Mouse (Mus musculus) forebrain, embryonic 13.5 days (tissue): Measurements from ENCODE around the gene Etl4. TPM values are rescaled to one million over a fixed set of nuclear protein-coding genes. Genes with fewer than 3 reads are reported as not detected.

ENCODE experiments used
- ATAC-seq: fragments of 200-750 bp; cut with Nextera tagmentation; 2 replicates; pipeline ENCODE4 v1.8.0; 2017
- H3K27ac ChIP-seq: fragments of 300-500 bp; sonication (generic); 2 replicates; pipeline ENCODE4 v1.5.1; 2015; ENCODE audit warnings: inconsistent platforms, mild to moderate bottlenecking, moderate library complexity
- H3K27me3 ChIP-seq: fragments of 300-500 bp; sonication (generic); 2 replicates; pipeline ENCODE4 v1.6.1; 2015; ENCODE audit warnings: mild to moderate bottlenecking, inconsistent platforms
- H3K36me3 ChIP-seq: fragments of 300-500 bp; sonication (generic); 2 replicates; pipeline ENCODE4 v1.6.1; 2015; ENCODE audit warnings: mild to moderate bottlenecking, inconsistent platforms; ENCODE audit not compliant: poor library complexity, severe bottlenecking
- H3K4me1 ChIP-seq: fragments of 300-500 bp; sonication (generic); 2 replicates; pipeline ENCODE4 v1.6.1; 2015; ENCODE audit warnings: inconsistent platforms
- H3K4me2 ChIP-seq: fragments of 300-500 bp; sonication (generic); 2 replicates; pipeline ENCODE4 v1.6.1; 2015; ENCODE audit warnings: inconsistent platforms, mild to moderate bottlenecking, moderate library complexity
- H3K4me3 ChIP-seq: fragments of 300-500 bp; sonication (generic); 2 replicates; pipeline ENCODE4 v1.5.1; 2015; ENCODE audit warnings: mild to moderate bottlenecking, inconsistent platforms
- H3K9ac ChIP-seq: fragments of 300-500 bp; sonication (generic); 2 replicates; pipeline ENCODE4 v1.6.1; 2015; ENCODE audit warnings: mild to moderate bottlenecking, inconsistent platforms
- H3K9me3 ChIP-seq: fragments of 300-500 bp; sonication (generic); replicated peaks from 2 replicates; pipeline ENCODE4 v1.6.1; 2016; ENCODE audit warnings: inconsistent platforms
- WGBS: fragments of 180-500 bp; shearing (Covaris S2); methylation state at CpG from one replicate; pipeline ENCODE4 v1.1.7; 2015; 5-methylcytosine and 5-hydroxymethylcytosine counted together
- polyA plus RNA-seq: library from polyadenylated mRNA; unstranded; fragments of >200 nt; fragmentation: Nextera tagmentation; extraction: Ambion mirVana; gene quantifications from 2 replicates; pipeline ENCODE4 v1.2.1, GENCODE M21; 2015

The Etl4 gene
- polyA plus RNA-seq, 1 experiment from 2014 or later, result 24.6 TPM

DNA sequence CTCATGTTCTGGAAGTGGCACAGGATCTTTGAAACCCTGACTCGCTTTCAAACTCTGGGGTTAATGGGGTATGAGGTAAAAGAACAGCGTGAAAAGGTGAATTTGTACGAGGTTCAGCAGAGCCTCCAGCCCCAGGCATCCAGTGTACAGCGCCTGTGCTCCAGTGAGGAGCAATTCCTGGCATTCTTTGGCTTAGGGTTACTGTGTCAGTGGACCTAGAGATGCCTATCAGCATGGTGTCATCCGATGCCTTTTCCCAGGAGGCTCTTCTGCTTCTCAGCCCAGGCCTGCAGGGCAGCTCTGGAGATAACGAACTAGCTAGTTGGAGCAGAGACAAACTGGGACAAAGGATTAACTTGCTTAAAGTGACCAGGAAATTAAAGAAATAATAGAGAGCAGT, 653.5 kb downstream of the Etl4 start:
- Histone ChIP-seq H3K4me2 (no peak overlapping the region), H3K27ac (0 out of 2 replicates have a peak overlapping the region, but pooled peaks have one; percentile 19), H3K9me3 (no peaks in the 10 kb centered on the region), H3K9ac (no peak overlapping the region), H3K4me1 (0 out of 2 replicates have a peak, but pooled peaks cover 1% of the 10 kb centered on the region), H3K27me3 (no peaks in the 10 kb centered on the region), H3K4me3 (no peak overlapping the region), H3K36me3 (no peaks in the 10 kb centered on the region)
- WGBS, result 41% methylated on average over 6 of the region's 6 CpGs
- ATAC-seq, result no peak

DNA sequence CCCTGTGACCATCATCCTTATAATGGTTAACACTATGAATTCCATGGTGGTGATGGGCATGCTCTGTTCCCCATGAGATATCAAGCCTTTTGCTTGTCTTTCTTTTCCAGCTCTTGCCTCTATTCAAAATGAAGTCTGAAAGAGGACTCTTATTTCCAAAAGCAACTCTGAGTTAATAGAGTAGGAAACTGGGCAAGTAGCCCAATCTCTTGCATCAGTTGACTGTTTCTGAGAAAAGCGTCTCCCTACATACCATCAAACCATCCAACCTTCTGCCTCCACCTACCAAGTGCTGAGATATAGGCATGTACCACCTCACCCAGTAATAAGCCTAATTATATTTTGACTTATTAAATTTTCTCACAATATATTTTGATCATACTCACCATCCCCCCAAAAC, 658.9 kb downstream of the Etl4 start:
- no peak for ATAC-seq
- Histone ChIP-seq H3K4me3 (no peak overlapping the region), H3K9ac (no peak overlapping the region), H3K4me1 (peaks cover 13% of the 10 kb centered on the region; the same call in 1 of the 2 replicates), H3K36me3 (no peaks in the 10 kb centered on the region), H3K27ac (no peak overlapping the region), H3K27me3 (no peaks in the 10 kb centered on the region), H3K9me3 (no peaks in the 10 kb centered on the region), H3K4me2 (no peak overlapping the region)
- 63% methylated on average over 1 of the region's 1 CpGs for WGBS

DNA sequence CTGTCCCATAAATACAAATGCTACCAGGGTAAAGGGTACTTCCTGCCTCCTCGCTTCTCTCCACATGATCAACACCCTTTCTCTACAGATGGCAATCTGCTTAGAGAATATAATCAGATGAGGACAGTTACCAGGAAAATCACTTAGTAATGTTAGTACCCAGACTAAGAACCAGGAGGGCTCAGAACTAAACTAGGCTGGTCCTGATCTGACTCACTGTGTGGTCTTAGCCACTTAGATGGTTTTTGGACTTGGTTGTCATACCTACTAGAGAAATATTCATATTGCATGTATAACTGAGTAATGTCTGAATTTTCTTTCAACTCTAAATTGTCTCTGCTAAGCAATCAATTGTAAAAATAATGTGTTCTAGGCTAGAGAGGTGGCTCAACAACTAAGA, 662.4 kb downstream of the Etl4 start:
- no peak for ATAC-seq
- Histone ChIP-seq H3K9me3 (no peaks in the 10 kb centered on the region), H3K4me2 (no peak overlapping the region), H3K27ac (no peak overlapping the region), H3K4me1 (peaks cover 13% of the 10 kb centered on the region; the same call in 1 of the 2 replicates), H3K9ac (no peak overlapping the region), H3K36me3 (no peaks in the 10 kb centered on the region), H3K4me3 (no peak overlapping the region), H3K27me3 (no peaks in the 10 kb centered on the region)
- WGBS, result 96% methylated on average over 1 of the region's 1 CpGs

DNA sequence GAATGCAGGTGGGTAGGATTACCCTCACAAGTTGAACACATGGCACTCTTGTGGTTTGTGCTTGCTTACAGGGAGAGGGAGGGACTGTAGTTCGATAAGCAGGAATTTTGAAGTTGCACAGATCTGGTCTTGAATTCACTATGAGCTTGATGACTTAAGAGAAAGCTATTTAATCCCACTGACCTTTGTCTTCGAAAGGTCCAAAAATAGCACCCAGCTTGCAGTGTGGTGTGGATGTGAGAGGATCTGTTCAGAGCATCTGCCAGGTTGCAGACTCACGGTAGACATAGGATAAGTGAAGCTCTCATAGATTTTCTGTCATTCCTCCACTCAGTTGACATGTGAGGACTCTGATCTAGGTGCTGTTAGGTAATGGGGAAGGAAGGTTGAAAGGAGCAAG, 670.8 kb downstream of the Etl4 start:
- Histone ChIP-seq H3K27ac (no peak overlapping the region), H3K9me3 (no peaks in the 10 kb centered on the region), H3K36me3 (no peaks in the 10 kb centered on the region), H3K4me2 (no peak overlapping the region), H3K9ac (no peak overlapping the region), H3K27me3 (no peaks in the 10 kb centered on the region), H3K4me1 (no peaks in the 10 kb centered on the region), H3K4me3 (no peak overlapping the region)
- 87% methylated on average over 3 of the region's 3 CpGs for WGBS
- ATAC-seq, result no peak

DNA sequence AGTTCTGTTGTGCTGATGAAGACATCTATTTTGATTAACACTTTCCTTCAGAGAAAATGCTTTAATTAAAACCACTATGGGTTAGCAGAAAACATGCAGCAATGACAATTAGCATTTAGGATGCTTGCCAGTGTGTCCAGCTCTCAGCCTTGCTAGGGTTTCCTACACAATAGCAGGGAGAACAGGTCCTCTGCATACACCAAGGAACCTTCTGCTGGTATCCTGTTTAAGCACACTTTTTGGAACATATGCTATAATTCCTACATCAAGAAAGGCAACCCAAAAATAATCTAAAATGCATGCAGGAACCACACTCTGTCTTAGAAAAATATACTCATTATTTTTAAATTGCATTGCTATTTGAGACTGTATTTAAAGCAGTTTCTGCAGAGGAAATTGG, 673.5 kb downstream of the Etl4 start:
- no peak overlapping the region for H3K27ac ChIP-seq
- H3K4me2 ChIP-seq, result no peak overlapping the region
- no peak for ATAC-seq
- H3K36me3 ChIP-seq, result peaks cover 11% of the 10 kb centered on the region
- H3K9me3 ChIP-seq, result 0 out of 2 replicates have a peak, but pooled peaks cover 4% of the 10 kb centered on the region
- H3K9ac ChIP-seq, result no peak overlapping the region
- no peaks in the 10 kb centered on the region for H3K4me1 ChIP-seq
- no peak overlapping the region for H3K4me3 ChIP-seq
- H3K27me3 ChIP-seq, result no peaks in the 10 kb centered on the region

DNA sequence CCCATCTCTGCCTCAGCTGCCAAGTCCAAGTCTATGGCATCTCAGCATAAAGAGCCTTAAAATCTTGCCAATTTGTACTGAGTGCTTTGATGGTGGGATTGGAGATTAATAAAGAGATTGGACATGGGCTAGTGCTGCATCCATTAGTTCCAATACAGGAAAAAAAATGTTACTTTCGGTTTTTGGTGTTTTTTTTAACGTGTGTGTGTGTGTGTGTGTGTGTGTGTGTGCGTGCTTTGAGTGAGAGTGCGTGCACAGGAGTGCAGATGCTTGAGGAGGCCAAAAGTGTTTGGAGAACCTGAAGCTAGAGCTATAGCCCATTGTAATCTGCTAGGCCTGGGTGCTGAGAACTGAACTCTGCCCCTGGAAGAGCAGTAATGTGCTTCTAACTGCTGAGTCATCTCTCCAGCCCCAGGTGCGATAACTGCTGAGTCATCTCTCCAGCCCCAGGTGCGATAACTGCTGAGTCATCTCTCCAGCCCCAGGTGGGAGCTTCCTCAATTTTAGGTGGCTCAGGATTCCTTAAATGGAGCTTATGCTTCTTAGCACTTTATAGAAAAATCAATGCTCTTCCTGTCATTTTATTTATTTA, 674.1 kb downstream of the Etl4 start:
- Histone ChIP-seq H3K4me1 (no peaks in the 10 kb centered on the region), H3K4me2 (no peak overlapping the region), H3K9ac (no peak overlapping the region), H3K27ac (no peak overlapping the region), H3K27me3 (no peaks in the 10 kb centered on the region), H3K9me3 (0 out of 2 replicates have a peak, but pooled peaks cover 4% of the 10 kb centered on the region), H3K4me3 (no peak overlapping the region), H3K36me3 (peaks cover 13% of the 10 kb centered on the region)
- no peak for ATAC-seq
- 91% methylated on average over 6 of the region's 6 CpGs for WGBS

DNA sequence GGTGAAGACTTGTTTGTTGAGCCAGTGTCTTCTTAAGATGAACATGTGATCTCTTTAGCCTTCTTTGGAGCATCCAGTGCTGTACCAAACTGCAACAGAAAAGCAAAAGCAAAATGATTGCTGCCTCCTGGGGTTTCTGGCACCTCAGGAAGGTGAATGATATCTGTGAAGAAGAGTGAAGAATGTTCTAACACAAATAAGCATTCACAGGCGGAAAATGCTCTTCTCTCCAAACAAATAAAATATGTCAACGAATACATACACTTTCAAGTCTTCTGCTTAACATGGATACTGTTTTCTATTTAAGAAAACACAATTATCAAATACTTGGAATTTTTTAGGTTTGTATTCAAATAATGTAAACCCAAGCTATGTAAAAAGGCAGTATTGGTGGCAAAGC, 678.3 kb downstream of the Etl4 start:
- Histone ChIP-seq H3K9ac (no peak overlapping the region), H3K27me3 (no peaks in the 10 kb centered on the region), H3K27ac (no peak overlapping the region), H3K4me2 (no peak overlapping the region), H3K36me3 (peaks cover 15% of the 10 kb centered on the region), H3K4me1 (peaks cover 12% of the 10 kb centered on the region), H3K9me3 (peaks cover 4% of the 10 kb centered on the region; the same call in 1 of the 2 replicates), H3K4me3 (no peak overlapping the region)
- no peak for ATAC-seq
- WGBS, result 95% methylated on average over 2 of the region's 2 CpGs

DNA sequence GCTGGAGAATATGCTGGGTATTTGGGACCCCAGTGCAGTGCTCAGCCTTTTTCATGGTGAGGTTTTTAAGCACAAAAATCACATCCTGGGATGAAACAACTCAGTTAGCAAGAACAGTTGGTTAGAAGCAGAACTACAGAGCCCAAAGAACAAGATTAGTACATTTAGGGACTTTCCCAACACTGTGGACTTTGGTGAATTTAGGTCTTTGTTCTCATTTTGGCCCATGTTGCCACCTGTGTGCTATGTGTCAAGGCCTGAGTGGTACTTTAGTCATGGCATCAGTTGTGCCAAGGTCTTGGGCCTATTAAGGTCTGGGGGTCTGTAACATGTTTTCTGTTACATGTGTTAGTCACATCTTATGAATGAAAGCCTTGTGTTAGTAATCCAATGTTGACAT, 679.1 kb downstream of the Etl4 start:
- no peak overlapping the region for H3K9ac ChIP-seq
- no peak overlapping the region for H3K4me2 ChIP-seq
- no peak for ATAC-seq
- H3K9me3 ChIP-seq, result peaks cover 4% of the 10 kb centered on the region; the same call in 1 of the 2 replicates
- peaks cover 12% of the 10 kb centered on the region for H3K4me1 ChIP-seq
- no peaks in the 10 kb centered on the region for H3K27me3 ChIP-seq
- H3K4me3 ChIP-seq, result no peak overlapping the region
- peaks cover 15% of the 10 kb centered on the region for H3K36me3 ChIP-seq
- no peak overlapping the region for H3K27ac ChIP-seq

DNA sequence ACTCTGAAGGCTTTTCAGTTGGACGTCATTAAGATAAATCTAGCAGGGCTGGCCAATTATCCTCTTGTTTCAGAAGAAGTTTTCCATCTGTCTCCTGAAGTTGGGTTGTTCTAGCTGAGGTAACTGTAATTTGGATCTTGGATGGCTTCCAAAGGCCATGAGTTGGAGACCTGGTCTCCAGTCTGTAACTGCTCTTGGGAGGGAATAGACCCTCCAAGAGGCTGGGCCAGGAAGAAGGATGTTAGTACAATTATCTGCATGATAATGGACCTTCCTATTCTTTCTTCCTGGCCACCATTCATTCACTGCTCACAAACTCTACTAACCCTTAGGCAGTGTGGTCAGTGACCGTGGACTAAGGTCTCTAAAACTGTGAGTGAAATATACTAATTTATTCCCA, 684.5 kb downstream of the Etl4 start:
- ATAC-seq, result no peak
- H3K36me3 ChIP-seq, result no peaks in the 10 kb centered on the region
- no peak overlapping the region for H3K27ac ChIP-seq
- H3K4me1 ChIP-seq, result peaks cover 23% of the 10 kb centered on the region
- H3K9ac ChIP-seq, result no peak overlapping the region
- no peak overlapping the region for H3K4me3 ChIP-seq
- H3K27me3 ChIP-seq, result no peaks in the 10 kb centered on the region
- H3K4me2 ChIP-seq, result no peak overlapping the region
- WGBS, result 72% methylated on average over 2 of the region's 2 CpGs
- no peaks in the 10 kb centered on the region; the same call in 1 of the 2 replicates for H3K9me3 ChIP-seq

DNA sequence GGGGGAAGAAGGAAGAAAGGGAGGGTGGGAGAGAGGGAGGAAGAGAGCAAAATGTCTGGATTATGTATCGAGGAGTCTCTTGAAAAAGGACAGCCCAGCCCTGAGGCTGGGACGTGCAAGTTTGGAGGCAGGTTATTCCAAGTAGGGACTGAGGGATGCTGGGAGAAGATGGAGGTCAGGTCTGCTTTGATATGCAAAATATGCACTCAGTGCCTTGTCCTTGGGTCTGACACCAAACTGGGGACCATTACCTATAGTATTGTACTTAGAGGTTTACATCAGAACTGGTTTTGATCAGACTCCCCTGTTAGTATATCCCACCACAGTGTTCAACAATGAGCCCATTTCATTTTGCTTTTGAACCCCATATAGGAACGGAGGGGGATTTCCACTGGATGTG, 685.4 kb downstream of the Etl4 start:
- Histone ChIP-seq H3K27ac (no peak overlapping the region), H3K27me3 (no peaks in the 10 kb centered on the region), H3K4me1 (peaks cover 18% of the 10 kb centered on the region), H3K9me3 (no peaks in the 10 kb centered on the region; the same call in 1 of the 2 replicates), H3K36me3 (no peaks in the 10 kb centered on the region), H3K4me2 (no peak overlapping the region), H3K4me3 (no peak overlapping the region), H3K9ac (no peak overlapping the region)
- ATAC-seq, result no peak
- 79% methylated on average over 3 of the region's 3 CpGs for WGBS

DNA sequence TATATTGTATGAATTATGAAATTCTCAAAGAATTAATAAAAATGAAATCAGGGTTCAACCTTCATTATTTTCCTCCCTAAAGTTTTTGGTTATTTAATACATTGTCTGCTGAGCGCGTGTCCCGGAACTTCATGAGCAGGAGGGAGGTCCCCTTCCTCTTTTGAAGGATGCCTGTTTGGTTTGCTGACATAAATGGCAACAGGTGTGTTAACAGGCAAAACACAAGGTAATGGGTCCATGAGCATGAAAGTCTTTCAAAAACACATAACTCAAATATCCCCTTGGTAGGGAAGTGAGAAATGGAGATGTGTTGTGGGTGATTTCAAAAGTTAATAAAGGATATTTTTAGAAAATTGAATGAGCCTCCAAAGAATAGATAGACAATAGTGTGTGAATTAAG, 687.0 kb downstream of the Etl4 start:
- Histone ChIP-seq H3K27me3 (no peaks in the 10 kb centered on the region), H3K9me3 (no peaks in the 10 kb centered on the region; the same call in 1 of the 2 replicates), H3K4me1 (peaks cover 11% of the 10 kb centered on the region), H3K9ac (no peak overlapping the region), H3K36me3 (no peaks in the 10 kb centered on the region), H3K4me3 (no peak overlapping the region), H3K4me2 (no peak overlapping the region), H3K27ac (no peak overlapping the region)
- 89% methylated on average over 3 of the region's 3 CpGs for WGBS
- no peak for ATAC-seq

DNA sequence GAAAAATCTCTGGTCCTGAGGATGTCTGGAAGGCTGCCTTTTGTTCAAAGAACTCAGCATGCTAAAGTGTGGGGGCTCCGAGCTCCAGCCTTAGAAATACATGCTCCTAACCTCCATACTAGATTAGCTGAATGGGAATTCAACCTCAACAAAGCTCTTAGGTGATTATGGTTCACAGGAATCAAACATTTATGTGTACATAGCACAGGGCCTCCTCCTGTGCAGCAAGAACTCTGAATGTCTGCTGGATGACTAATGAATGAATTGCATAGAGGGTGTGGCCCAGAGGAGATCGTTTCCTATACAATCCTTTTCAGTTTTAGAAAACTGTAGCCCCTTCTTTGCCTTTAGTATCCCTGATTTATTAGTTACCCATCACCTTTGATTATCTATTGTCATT, 687.6 kb downstream of the Etl4 start:
- ATAC-seq, result no peak
- Histone ChIP-seq H3K9ac (no peak overlapping the region), H3K4me2 (no peak overlapping the region), H3K9me3 (no peaks in the 10 kb centered on the region), H3K27ac (no peak overlapping the region), H3K4me3 (no peak overlapping the region), H3K36me3 (no peaks in the 10 kb centered on the region), H3K27me3 (no peaks in the 10 kb centered on the region), H3K4me1 (peaks cover 11% of the 10 kb centered on the region)
- 6% methylated on average over 2 of the region's 2 CpGs for WGBS

DNA sequence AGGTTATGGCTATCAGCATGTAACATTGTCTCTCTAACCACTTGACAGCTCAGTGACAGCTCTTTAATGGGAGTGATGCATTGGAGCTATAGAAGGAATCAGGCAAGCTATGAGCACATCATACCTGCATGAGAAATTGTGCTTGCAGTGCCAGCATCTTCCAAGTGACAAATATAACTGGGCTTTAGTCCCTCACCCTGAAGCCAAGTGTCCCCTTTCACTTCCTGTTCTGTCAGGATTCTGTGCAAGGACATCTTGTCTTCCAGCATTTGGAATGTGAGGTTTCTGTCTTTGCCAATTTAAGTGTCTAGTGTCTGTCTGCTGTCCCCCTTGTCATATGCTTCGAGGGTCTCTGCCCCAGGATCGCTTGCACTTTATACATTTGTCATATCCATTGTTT, 693.1 kb downstream of the Etl4 start:
- Histone ChIP-seq H3K4me3 (no peak overlapping the region), H3K27ac (no peak overlapping the region), H3K9ac (no peak overlapping the region), H3K4me2 (no peak overlapping the region), H3K4me1 (no peaks in the 10 kb centered on the region; the same call in 1 of the 2 replicates), H3K9me3 (no peaks in the 10 kb centered on the region), H3K27me3 (no peaks in the 10 kb centered on the region), H3K36me3 (no peaks in the 10 kb centered on the region)
- WGBS, result 64% methylated on average over 2 of the region's 2 CpGs
- ATAC-seq, result no peak
